Comparison of ENCODE assay signal across 8 mouse cellular contexts in genomic region chr7:141264761-141265410, GRCm38 (mm10). TPM values are rescaled to one million over a fixed set of nuclear protein-coding genes. Genes with fewer than 3 reads are reported as not detected.
A peak's percentile ranks its signal among the peaks of the same experiment; 100 is the strongest.
DNase-seq lines count a peak whose midpoint lies in the region; ATAC-seq and TF ChIP-seq lines count a peak whose summit lies in the region.

No protein-coding gene starts in this region.

- no peak overlapping the region for H3K4me2 ChIP-seq in forebrain, embryonic 12.5 days

- no peak overlapping the region for H3K4me3 ChIP-seq in forebrain, embryonic 12.5 days (replicated peaks)

- TF ChIP-seq CTCF in Patski (IDR thresholded peaks at IDR 0.05) = no peak

- H3K27me3 ChIP-seq in Patski = no peaks in the 10 kb centered on the region
- peaks cover 11% of the 10 kb centered on the region; the same call in 1 of the 2 replicates for H3K27me3 ChIP-seq in forebrain, embryonic 12.5 days

- H3K27ac ChIP-seq in forebrain, embryonic 12.5 days = 0 out of 2 replicates have a peak overlapping the region, but pooled peaks have one; percentile 1

- no peak overlapping the region for H3K9ac ChIP-seq in forebrain, embryonic 12.5 days

- POLR2A ChIA-PET in Patski (lab: Charles Lee) = interaction anchor here (0.6 kb wide), 1 partner anchor 69 kb away, joined by 3 read pairs; no protein-coding TSS in a partner anchor

- CTCF ChIA-PET in Patski (lab: Charles Lee) = interaction anchor here (1.8 kb wide), 1 partner anchor 31 kb away, joined by 6 read pairs; no protein-coding TSS in a partner anchor

- 35% methylated on average over 12 of the region's 12 CpGs for WGBS in forebrain, embryonic 12.5 days

- H3K4me1 ChIP-seq in forebrain, embryonic 12.5 days = peaks cover 15% of the 10 kb centered on the region

- in situ Hi-C loops in Patski (cut with MboI; ENCODE audit: low pct_unique_long_range_greater_than_20kb) = loop anchor here (5.0 kb wide), 1 partner anchor 52 kb away; no protein-coding TSS in a partner anchor

- DNase-seq in cerebellum, postnatal 10 days = peak; percentile 48 to 49
- DNase-seq in cerebellum, adult 9-11 months = no peak
- no peak for DNase-seq in Patski (ENCODE audit: low read depth, low spot score)
- DNase-seq in kidney, adult 8-10 months = peak; percentile 23 to 42
- DNase-seq in lung, postnatal 10 days = peak; percentile 58
- DNase-seq in spleen, adult 12 weeks (ENCODE audit: low spot score) = peak; percentile 54
- no peak for DNase-seq in left cerebral cortex, adult 9 months (ENCODE audit: low spot score in 2 of 2)

- peak; percentile 29 for ATAC-seq in Patski
- ATAC-seq in forebrain, embryonic 12.5 days (ENCODE audit: low FRiP score) = peak; percentile 43; the same call in 1 of the 2 replicates

- no peaks in the 10 kb centered on the region for H3K9me3 ChIP-seq in forebrain, embryonic 12.5 days

- H3K36me3 ChIP-seq in forebrain, embryonic 12.5 days (replicated peaks) = peaks cover 47% of the 10 kb centered on the region

RNA-seq across cellular contexts. Expression of gene Irf7, which starts 1.4 kb away (rescaled TPM):
- 10.5 TPM for polyA plus RNA-seq in Patski (2021)
- polyA plus RNA-seq in forebrain, embryonic 12.5 days (2016; fragmentation: Nextera tagmentation; extraction: Ambion mirVana) = 0.69 and 0.83 TPM in 2 replicates

RNA-seq across cellular contexts. Expression of gene Cdhr5, which starts 11.7 kb away (rescaled TPM):
- polyA plus RNA-seq in Patski (2021) = not detected
- not detected in 2 replicates for polyA plus RNA-seq in forebrain, embryonic 12.5 days (2016; fragmentation: Nextera tagmentation; extraction: Ambion mirVana)

RNA-seq across cellular contexts. Expression of gene Sct, which starts 14.0 kb away (rescaled TPM):
- not detected for polyA plus RNA-seq in Patski (2021)
- 0.70 TPM in 1 of 2 replicates, not detected in the other for polyA plus RNA-seq in forebrain, embryonic 12.5 days (2016; fragmentation: Nextera tagmentation; extraction: Ambion mirVana)

RNA-seq across cellular contexts. Expression of gene Drd4, which starts 26.9 kb away (rescaled TPM):
- not detected for polyA plus RNA-seq in Patski (2021)
- polyA plus RNA-seq in forebrain, embryonic 12.5 days (2016; fragmentation: Nextera tagmentation; extraction: Ambion mirVana) = 0.38 and 0.60 TPM in 2 replicates

RNA-seq across cellular contexts. Expression of gene Phrf1, which starts 36.3 kb away (rescaled TPM):
- 68.6 TPM for polyA plus RNA-seq in Patski (2021)
- polyA plus RNA-seq in forebrain, embryonic 12.5 days (2016; fragmentation: Nextera tagmentation; extraction: Ambion mirVana) = 106 and 107 TPM in 2 replicates

Comparison
In these comparisons a context has a peak if more than half of its experiments do, and no peak if none do; other contexts are left out.
1. DNase-seq: peak in cerebellum, postnatal 10 days (2 of 2), kidney, adult 8-10 months (2 of 2), lung, postnatal 10 days (single experiment) and spleen, adult 12 weeks (single experiment); none in cerebellum, adult 9-11 months (single experiment), Patski (single experiment) and left cerebral cortex, adult 9 months (0 of 2).